Mouse (Mus musculus) E14TG2a.4 (cell line): ENCODE data around the gene Eya2.

Experiments used
- CTCF ChIP-seq: conservative IDR thresholded peaks from 2 replicates; pipeline ENCODE4 v1.5.1; 2014; ENCODE audit warnings: low read length
- POU5F1 ChIP-seq: IDR thresholded peaks from 2 replicates; pipeline ENCODE4 v1.6.1; 2014; ENCODE audit warnings: low read length, borderline replicate concordance

- TF ChIP-seq CTCF (no peak), POU5F1 (no peak)
Observed at GRCm38 (mm10) chr2:165634481-165634880, 39.6 kb downstream of the Eya2 start.
